Mouse (Mus musculus): Measurements from ENCODE around the gene Gabrb1.

- TF ChIP-seq CTCF (IDR thresholded peaks at IDR 0.05; ENCODE audit: borderline replicate concordance, insufficient read depth, low read length) (no peak), POLR2A (IDR thresholded peaks at IDR 0.05; ENCODE audit: low read depth, low read length) (no peak)
Measured at GRCm38 (mm10) chr5:72064079-72064478, 406.2 kb downstream of the Gabrb1 start.
